Mouse (Mus musculus) brain, adult 10 weeks (tissue): ENCODE results near the gene Dffa. TPM values are rescaled to one million over a fixed set of nuclear protein-coding genes. Genes with fewer than 3 reads are reported as not detected.

ENCODE experiments used
- polyA plus RNA-seq: library from polyadenylated mRNA; stranded (reverse); fragments of 350-450 nt; fragmentation: Illumina TruSeq; extraction: RNeasy Lipid Tissue Mini Kit (QIAGEN cat#74804); gene quantifications from one replicate; pipeline ENCODE4 v1.2.3, GENCODE M21; 2015; ENCODE audit warnings: low read depth, low replicate concordance

The Dffa gene
- 54.3 TPM for polyA plus RNA-seq

DNA sequence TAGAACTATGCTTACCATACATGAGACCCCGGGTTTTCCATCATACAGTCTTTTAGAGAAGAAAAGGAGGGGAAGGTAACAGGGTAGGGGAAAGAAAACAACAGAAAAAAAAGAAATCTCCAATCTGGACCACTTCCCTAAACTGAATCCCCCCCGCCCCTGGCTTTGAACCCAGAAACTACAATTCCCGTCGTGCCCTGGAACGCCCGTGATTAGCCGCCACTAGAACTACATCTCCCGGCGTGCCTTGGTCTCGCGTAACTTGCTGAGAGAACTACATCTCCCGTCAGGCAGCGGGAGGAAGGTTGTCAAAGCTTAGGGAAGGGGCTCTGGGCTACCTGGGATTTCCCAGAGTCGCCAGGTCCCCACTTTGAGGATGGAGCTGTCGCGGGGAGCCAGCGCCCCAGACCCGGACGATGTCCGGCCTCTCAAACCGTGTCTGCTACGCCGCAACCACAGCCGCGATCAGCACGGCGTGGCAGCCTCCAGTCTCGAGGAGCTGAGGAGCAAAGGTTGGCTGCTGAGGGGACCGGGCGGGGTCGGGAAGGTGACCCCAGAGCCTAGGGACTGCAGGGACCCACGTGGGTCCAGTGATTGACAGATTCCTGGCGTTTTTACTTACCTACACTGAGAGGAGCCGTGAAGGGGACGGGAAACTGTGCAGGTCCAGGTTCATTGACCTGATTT lies at the start of gene Dffa:
Gene Dffa, plus strand, starts transcription at position 272 of the 687 bp plus-strand sequence.

GRCm38 (mm10) chr4:149099369-149100017 lies 4.5 kb upstream of the Dffa start, which contains the start of gene Pex14:
Pex14 (minus strand) TSS chr4:149099876.

GRCm38 (mm10) chr4:149126663-149127062 lies 22.7 kb downstream of the Dffa start, which contains the start of gene Cort:
Cort (minus strand) TSS chr4:149126763.

GRCm38 (mm10) chr4:149136982-149137770 lies 33.2 kb downstream of the Dffa start, which contains the start of gene Cenps:
Cenps (minus strand) TSS chr4:149137629.

GRCm38 (mm10) chr4:149166215-149166946 lies 62.4 kb downstream of the Dffa start, which contains the start of gene Pgd:
Pgd (minus strand) TSS chr4:149166771.

Other genes with a start within 250 kb of the Dffa start
- gene Pex14, start 4.3 kb upstream of the Dffa start, polyA plus RNA-seq = 59.5 TPM
- 25.6 TPM for gene Cort, start 22.6 kb downstream of the Dffa start, polyA plus RNA-seq
- gene Cenps, start 33.5 kb downstream of the Dffa start, polyA plus RNA-seq = 4.5 TPM
- 34.1 TPM for gene Pgd, start 62.6 kb downstream of the Dffa start, polyA plus RNA-seq
- 204 TPM for gene Kif1b, start 203.5 kb downstream of the Dffa start, polyA plus RNA-seq